Mouse (Mus musculus) embryonic stem cell, embryonic (primary cell): ENCODE measurements around the gene Ppfia4.

ENCODE experiments used
- CTCF ChIA-PET, 4 experiments: fragments of 300-600 bp in 2 of 4; fragments of 350-600 bp in 2 of 4; sonication (Branson Sonifier 250); formaldehyde crosslinking; loops; one replicate each; lab custom pipeline; 2022; ENCODE audit warnings: inconsistent platforms in 2 of 4; lab: Charles Lee
- POLR2A ChIA-PET, 4 experiments: fragments of 300-600 bp in 2 of 4; fragments of 350-600 bp in 2 of 4; sonication (Branson Sonifier 250); formaldehyde crosslinking; loops; one replicate each; lab custom pipeline; 2022; ENCODE audit warnings: antibody characterized with exemption in 4 of 4, inconsistent platforms in 1 of 4; lab: Charles Lee

The Ppfia4 gene

DNA sequence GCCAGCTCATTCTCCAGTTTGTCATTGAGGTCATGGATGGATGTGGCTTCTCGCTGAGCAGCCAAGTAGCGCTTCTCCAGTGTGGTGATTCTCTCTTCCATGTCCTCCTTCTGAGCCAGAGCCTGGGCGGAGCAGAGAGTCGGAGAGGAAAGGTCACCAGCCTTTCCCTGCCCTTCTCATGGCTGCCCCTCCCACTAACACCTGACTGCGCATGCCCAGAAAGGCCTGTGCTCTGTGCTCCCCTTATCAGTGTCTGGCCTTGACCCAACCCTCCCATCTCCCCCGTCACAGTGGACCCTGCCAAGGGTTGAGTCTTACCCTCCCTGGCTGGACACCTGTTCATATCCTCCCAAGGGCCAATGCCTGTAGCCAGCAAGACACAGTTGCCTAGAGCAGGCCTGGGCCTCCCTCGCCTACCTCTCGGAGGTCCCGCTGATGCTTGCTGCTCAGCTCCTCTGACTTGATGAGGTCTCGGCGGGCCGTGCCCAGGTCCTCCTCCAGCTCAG lies 5.8 kb downstream of the Ppfia4 start:
- ChIA-PET CTCF (interaction anchor here in 3 of 4 experiments (0.5 to 1.8 kb wide), 12 partner anchors 10 to 274 kb away, joined by 3 to 7 read pairs (median 4); no protein-coding TSS in a partner anchor), POLR2A (interaction anchor here in 2 of 4 experiments (0.6 to 4.8 kb wide), 19 partner anchors 9 to 804 kb away, joined by 3 to 33 read pairs (median 4); partner anchors contain the start of genes Adipor1 (in 1 of the 2), Btg2 (in 1 of the 2), Kdm5b (in 1 of the 2) and Klhl12 (in 1 of the 2))

DNA sequence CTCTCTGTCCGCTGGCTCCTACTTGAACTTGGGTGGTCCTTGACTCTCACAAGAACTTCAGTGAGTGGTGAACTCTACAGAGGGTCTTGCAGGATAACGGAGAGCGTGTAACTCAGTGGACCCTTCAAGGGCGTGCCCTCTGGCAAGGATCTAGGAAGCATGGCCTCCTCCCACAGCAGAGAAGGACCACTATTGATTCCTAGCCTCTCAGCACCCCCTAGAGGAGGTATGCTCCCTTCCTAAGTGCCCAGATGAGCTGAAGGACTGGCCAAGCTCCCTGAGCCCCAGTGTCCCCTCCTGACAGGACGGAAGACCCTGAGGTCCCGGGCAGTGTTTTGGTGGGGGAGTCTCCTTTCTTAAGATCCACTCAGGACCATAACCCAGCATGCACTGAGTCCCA lies 10.1 kb downstream of the Ppfia4 start:
- ChIA-PET POLR2A (interaction anchor here in 2 of 4 experiments (1.1 to 1.6 kb wide), 5 partner anchors 21 to 200 kb away, joined by 3 to 6 read pairs (median 4); no protein-coding TSS in a partner anchor), CTCF (interaction anchor here (0.6 to 1.3 kb wide), 7 partner anchors 22 to 259 kb away, joined by 3 to 4 read pairs (median 3); no protein-coding TSS in a partner anchor)

DNA sequence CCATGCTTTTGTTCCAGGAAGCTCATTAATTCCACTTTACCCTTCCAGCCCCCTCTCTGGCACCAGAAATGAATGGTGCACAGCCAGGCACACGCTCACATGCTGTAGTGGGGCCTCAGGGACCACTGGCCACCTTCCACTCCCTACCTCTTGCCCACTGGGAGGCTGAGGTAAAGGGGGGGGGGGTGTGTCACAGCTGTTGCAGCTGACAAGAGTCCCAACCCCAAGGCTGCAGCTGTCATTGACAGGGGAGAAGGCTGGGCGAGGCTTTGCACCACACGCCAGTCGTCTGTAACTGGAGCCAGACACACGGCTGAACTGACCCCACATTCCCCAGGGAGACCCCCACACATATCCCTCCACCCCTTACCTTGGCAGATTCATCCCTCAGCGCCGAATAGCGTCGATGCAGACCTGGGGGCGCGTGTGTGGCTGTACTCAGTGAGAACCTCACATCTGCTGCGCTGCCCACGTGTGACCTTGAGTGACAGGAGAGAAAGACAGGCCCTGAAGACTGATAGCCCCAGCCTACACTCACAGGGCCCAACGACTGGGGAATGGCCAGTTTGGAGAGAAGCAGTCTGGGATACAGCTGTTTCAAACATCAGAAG lies 11.9 kb downstream of the Ppfia4 start:
- ChIA-PET POLR2A (interaction anchor here in 2 of 4 experiments (0.7 to 2.2 kb wide), 4 partner anchors 9 to 194 kb away, joined by 3 to 5 read pairs (median 3); no protein-coding TSS in a partner anchor), CTCF (interaction anchor here in 1 of 4 experiments (1.0 kb wide), 1 partner anchor 77 kb away, joined by 3 read pairs; no protein-coding TSS in a partner anchor)

DNA sequence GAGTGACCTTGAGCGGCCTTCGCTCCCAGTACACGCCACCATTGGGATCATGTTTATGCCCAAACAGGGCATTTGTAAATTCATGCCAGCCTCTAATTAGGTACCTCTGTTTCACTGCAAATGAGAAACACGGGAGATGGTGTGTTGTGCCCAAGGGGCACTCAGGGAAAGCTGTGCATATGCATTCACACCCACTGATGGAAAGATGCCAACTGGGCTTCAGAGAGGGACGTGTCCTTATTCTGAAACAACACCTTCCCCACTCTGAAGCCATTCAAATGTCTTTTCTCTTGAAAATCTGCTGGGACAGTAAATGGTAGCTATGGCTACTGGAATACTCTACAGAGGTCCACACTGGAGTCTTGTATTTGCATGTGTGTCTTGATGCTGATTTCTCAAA lies 14.5 kb downstream of the Ppfia4 start:
- ChIA-PET POLR2A (interaction anchor here in 2 of 4 experiments (0.5 to 2.2 kb wide), 7 partner anchors 8 to 766 kb away, joined by 3 to 6 read pairs (median 4); no protein-coding TSS in a partner anchor), CTCF (interaction anchor here in 2 of 4 experiments (1.4 kb wide), 2 partner anchors 11 to 16 kb away, joined by 3 to 5 read pairs; no protein-coding TSS in a partner anchor)

DNA sequence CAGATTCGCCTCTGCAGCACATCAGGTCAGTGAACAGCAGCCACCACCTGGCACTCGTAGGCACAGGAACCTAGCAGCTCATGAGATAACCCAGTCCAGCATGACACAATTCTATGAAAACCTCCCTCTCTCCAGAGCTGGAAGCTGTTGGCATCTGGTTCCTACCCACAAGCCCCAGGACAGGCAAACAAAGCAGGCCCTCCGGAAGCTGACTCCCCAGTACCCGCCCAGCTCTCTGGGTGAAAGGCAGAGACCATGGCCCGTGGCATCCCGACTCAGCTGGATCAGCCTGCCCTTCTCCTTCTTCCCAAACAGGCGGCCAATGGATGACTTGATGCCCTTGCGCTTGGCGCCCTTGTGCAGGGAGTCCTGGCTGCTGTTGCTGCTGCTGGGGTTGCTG lies 16.4 kb downstream of the Ppfia4 start:
- ChIA-PET POLR2A (interaction anchor here in 3 of 4 experiments (0.6 to 2.2 kb wide), 10 partner anchors 8 to 432 kb away, joined by 3 to 7 read pairs (median 3); no protein-coding TSS in a partner anchor), CTCF (interaction anchor here in 1 of 4 experiments (1.3 kb wide), 1 partner anchor 196 kb away, joined by 4 read pairs; no protein-coding TSS in a partner anchor)

DNA sequence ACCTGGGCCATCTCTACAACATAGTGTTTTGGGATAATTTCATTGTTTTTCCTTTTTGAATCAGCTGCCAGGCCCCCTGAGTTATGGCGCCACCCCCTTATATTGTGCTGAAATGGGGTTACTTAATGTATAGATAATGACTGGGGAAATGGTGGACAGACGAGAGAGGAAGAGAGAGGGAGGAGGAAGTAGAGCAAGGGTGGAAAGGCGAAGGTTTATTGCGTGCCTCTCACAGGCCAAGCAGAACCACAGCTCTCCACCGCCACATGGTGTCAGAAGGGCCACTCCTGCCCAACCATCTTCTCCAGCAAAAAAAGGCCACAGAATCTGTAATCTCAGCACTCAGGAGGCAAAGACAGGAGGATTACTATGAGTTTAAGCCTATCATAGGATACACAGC lies 17.5 kb downstream of the Ppfia4 start:
- ChIA-PET CTCF (interaction anchor here in 2 of 4 experiments (0.6 to 0.7 kb wide), 2 partner anchors 161 to 193 kb away, joined by 3 to 5 read pairs; no protein-coding TSS in a partner anchor), POLR2A (interaction anchor here in 2 of 4 experiments (0.7 to 1.6 kb wide), 3 partner anchors 10 to 164 kb away, joined by 3 to 4 read pairs (median 3); no protein-coding TSS in a partner anchor)

DNA sequence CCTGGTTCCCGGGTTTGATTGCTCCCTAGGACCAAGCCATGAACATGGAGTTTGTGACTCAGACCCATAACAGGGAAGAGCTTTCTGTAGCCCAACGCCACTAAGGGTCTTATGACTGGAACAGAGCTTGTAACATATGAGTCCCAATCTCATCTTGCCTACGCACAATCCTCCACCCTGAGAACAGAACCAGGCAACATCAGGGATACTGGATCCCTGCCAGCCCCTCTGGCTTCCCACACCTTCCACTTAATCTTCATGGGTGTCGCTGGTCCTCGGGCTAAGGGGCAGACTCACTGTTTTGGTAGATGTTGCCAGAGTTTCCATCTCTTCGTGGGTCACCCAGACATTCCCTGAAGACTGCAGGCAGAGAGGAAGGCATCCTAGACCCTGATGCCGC lies 21.0 kb downstream of the Ppfia4 start:
- ChIA-PET POLR2A (interaction anchor here in 3 of 4 experiments (0.6 to 1.6 kb wide), 10 partner anchors 9 to 21 kb away, joined by 3 to 7 read pairs (median 4); no protein-coding TSS in a partner anchor), CTCF (no interaction called here)

DNA sequence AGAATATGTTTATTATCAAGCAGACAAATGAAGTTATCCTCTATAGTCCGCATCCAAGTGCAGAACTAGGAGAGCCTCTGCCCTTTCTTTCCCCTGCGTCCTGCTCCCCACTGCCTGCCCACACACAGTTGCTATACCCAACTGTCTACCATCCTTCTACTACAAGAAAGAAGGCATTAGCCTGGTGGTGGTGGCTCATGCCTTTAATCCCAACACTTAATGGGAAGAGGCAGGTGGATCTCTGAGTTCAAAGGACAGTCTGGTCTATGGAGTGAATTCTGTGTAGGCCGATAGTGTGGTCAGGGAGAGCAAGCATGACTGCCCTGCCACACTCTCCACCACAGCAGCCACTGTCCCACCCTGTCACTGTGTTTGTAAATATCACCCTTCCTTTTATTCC lies 22.0 kb downstream of the Ppfia4 start:
- POLR2A ChIA-PET, result interaction anchor here in 1 of 4 experiments (1.0 kb wide), 1 partner anchor 17 kb away, joined by 3 read pairs; no protein-coding TSS in a partner anchor
- CTCF ChIA-PET, result no interaction called here

DNA sequence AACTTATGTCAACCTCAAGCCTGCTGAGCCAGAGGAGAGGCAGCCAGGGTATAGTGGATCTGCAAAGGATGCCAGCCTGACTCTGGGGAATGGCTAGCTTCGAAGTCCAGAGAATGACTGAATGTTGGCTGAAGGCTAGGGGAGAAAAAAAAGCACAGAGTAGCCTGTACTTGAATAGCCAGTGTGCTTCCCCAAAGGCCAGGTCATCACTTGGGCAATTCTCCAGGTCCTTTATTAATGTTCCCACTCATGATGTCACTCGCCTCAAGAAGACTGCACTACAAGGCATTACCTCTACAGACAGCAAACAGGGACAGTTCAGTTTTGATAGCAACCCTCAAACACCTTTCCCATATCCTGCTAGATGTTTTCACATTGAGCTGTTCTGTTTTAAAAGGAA lies 22.4 kb downstream of the Ppfia4 start:
- CTCF ChIA-PET, result interaction anchor here in 1 of 4 experiments (0.7 kb wide), 1 partner anchor 776 kb away, joined by 6 read pairs; no protein-coding TSS in a partner anchor
- POLR2A ChIA-PET, result interaction anchor here in 2 of 4 experiments (0.7 kb wide), 2 partner anchors 15 to 182 kb away, joined by 3 read pairs; no protein-coding TSS in a partner anchor

DNA sequence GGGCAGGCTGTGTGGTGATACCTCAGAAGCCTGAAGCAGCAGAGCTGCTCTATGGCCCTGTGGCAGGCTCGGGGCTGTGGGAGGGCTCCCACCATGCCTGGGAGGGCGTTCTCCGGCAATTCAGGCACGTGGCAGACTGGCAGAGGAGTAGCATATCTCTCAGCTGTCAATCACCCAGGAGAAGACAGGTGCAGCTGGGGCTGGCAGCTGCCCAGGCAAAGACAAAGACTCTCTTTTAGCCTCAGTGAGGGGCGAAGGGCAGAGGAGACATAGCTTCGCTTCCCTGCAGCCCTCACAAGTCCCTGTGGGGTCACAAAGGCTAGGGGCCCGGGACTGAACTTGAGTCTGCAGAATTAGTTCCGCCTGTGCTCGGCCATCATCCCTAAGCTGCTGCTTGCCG lies 25.3 kb downstream of the Ppfia4 start:
- POLR2A ChIA-PET, result interaction anchor here in 3 of 4 experiments (0.6 to 1.5 kb wide), 3 partner anchors 9 to 1324 kb away, joined by 3 to 4 read pairs (median 4); no protein-coding TSS in a partner anchor
- CTCF ChIA-PET, result interaction anchor here in 2 of 4 experiments (0.6 kb wide), 2 partner anchors 153 to 185 kb away, joined by 3 to 6 read pairs; no protein-coding TSS in a partner anchor

DNA sequence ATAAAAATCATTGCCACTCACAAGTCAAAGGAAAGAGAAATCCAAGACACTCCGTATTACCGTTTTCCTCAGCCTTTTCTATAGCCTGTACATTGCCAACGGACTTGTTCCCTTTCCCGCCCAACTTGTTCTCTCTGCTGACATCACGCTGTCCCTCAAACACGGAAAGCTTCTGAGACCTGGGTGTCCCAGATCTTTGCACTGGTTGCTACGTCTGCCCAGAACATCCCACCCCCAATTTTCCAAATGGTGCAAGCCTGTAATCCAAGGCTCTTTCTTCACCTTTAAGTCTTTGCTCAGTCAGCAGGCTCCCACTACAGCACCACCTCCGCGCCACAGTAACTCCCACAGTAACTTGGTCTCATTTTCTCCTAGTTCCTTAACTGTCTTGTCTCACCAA lies 27.8 kb downstream of the Ppfia4 start:
- POLR2A ChIA-PET, result interaction anchor here in 1 of 4 experiments (1.5 to 1.7 kb wide), 2 partner anchors 14 to 40 kb away, joined by 5 read pairs; no protein-coding TSS in a partner anchor
- CTCF ChIA-PET, result no interaction called here

DNA sequence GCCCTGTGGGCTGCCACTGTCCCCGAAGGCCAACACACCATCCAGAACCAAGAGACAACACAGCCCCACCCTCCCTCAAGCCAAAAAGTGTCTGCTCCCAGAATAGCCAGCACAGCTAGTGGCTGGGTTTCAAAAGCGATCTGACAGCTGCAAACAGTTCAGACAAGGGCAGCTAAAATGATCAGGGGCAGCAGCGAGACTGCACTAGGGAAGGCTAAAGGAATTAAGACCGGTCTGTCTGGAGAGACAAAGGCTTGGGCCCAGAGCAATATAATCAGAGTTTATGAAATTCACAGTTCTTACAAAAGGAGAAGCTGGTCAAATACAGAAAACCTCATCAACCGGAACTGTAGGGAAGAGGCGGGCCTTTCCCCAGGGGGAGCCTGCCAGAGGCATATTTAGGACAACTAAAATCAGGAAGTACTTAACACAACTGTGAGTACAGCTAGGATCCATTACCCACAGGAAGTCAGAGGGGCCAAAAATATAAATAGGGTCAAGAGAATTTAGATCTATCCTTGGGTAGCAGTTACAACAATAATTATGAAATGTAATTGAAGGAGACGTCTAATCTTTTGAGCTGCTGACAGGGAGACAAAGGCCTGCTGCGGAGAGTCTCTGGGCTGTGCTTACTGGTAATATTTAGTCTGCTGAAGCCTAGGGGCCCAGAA lies 30.0 kb downstream of the Ppfia4 start:
- CTCF ChIA-PET, result interaction anchor here in 2 of 4 experiments (1.2 to 1.4 kb wide), 3 partner anchors 16 to 59 kb away, joined by 3 read pairs; no protein-coding TSS in a partner anchor
- POLR2A ChIA-PET, result interaction anchor here in 3 of 4 experiments (0.6 to 1.5 kb wide), 5 partner anchors 8 to 1066 kb away, joined by 3 to 5 read pairs (median 4); no protein-coding TSS in a partner anchor

DNA sequence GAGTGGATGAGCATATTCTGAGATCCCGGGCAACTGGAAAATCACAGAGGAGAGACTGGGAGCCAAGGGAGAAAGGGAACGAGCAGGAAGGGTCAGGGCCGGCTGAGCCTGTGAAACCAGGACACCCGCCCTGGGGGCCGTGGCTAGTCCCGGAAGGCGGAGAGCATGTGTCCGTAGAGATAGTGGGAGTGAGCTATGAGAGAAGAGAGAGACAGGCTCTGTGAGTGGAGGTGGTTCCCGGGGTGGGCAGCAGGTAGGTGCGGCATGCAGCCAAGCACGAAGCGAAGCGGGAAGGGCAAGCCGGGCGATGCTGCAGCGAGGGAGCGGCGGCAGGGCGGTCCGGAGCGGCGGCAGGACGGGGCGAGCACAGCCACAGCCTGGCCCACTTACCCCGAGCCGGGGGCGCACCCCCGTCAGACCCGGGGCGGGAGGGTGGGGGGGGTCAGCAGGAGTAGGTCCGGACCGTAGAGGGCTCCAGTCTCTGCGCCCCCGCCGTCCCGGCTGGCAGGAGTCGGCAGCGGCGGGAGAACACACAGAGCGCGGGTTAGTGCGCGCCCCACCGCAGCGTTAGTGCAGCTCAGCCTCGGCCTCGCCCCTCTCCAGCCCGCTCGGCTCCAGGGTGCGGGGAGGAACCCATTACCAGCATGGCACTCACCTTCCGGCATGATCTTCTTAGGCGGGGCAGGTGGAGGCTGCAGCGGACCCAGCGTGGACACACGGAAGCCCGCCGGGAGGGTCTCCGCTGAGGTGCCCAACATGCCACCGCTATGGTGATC lies 33.9 kb downstream of the Ppfia4 start:
- CTCF ChIA-PET, result interaction anchor here in 2 of 4 experiments (0.6 to 1.5 kb wide), 4 partner anchors 144 to 179 kb away, joined by 3 to 8 read pairs (median 5); no protein-coding TSS in a partner anchor
- POLR2A ChIA-PET, result interaction anchor here in 2 of 4 experiments (0.6 to 1.8 kb wide), 7 partner anchors 9 to 585 kb away, joined by 3 to 5 read pairs (median 3); partner anchors contain the start of gene Myog (in 1 of the 2)

DNA sequence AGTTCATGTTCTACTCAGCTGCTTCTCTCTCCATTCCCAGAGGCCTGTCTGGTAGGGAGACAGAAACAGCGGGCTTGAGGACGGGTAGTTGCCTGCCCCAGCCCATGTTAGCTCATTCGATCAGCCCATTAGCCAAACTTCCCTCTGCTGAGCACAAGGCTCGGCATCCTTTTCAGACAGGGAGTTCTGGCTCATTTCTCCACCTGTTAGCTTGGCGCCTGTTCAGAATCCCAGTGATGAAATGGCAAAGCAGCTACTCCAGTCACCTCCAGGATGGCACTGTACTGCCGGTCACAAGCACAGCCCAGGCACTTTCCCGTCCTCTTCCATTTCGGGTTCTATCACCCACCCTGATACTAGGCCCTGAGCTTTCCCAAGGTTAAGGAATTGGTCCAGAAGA lies 35.5 kb downstream of the Ppfia4 start:
- CTCF ChIA-PET, result interaction anchor here in 1 of 4 experiments (1.2 kb wide), 1 partner anchor 82 kb away, joined by 3 read pairs; no protein-coding TSS in a partner anchor
- POLR2A ChIA-PET, result interaction anchor here in 2 of 4 experiments (0.9 to 1.8 kb wide), 4 partner anchors 14 to 37 kb away, joined by 3 to 5 read pairs (median 4); no protein-coding TSS in a partner anchor

DNA sequence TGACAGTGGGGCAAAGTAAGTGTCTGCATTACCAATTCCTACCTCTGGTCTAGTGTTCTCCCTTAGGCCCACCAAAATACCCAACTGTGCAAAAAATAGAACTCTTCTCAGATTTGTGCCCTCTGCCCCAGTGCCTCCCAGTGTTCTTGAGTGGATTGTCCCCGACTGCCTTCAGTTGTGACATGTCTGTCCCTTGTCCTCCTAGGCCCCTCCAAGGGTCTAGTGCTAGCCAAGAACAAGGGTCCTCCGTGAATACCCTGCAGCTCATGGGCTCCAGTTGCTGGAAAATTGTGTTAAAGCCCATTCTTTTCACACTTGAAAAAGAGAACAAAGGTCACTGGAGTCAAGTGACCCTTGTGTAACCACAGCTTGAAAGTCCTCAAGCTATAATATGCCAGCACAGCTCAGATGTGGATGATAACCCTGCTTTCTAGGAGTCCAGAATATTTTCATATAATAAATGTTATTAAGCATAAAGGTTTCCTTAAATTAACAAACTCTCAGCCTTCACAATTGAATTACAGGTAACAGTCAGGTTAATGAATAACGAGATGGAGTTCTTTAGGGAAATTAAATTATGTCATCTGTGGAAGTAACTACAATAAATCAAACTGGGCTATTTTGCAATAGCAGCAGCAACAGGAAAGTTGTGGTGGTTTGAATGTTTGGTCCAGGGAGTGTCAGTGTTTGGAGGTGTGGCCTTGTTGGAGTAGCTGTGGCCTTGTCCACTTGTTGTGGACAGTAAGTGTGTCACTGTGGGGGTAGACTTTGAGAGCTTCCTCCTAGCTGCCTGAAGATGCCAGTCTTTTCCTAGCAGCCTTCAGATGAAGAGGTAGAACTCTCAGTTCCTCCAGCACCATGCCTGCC lies 38.8 kb downstream of the Ppfia4 start:
- POLR2A ChIA-PET, result interaction anchor here (0.5 to 1.9 kb wide), 14 partner anchors 9 to 341 kb away, joined by 3 to 6 read pairs (median 3); no protein-coding TSS in a partner anchor
- CTCF ChIA-PET, result interaction anchor here in 1 of 4 experiments (1.1 kb wide), 1 partner anchor 34 kb away, joined by 4 read pairs; no protein-coding TSS in a partner anchor
